Mouse (Mus musculus) kidney, postnatal 0 days (tissue): ENCODE measurements at regions not wholly inside any gene's neighbourhood (a gene's known extent, or its start where the extent isn't known, plus 50 kb on each side); places are given as distances from the start of the nearest gene placed in this dataset.

Experiments
- ATAC-seq: fragments of 200-750 bp; cut with Nextera tagmentation; replicated peaks from 2 replicates; pipeline ENCODE4 v1.8.0; 2017; ENCODE audit warnings: low read depth, moderate number of reproducible peaks, moderate TSS enrichment, moderate library complexity; ENCODE audit not compliant: low FRiP score
- DNase-seq: peaks from one replicate; pipeline ENCODE4 v3.0.0-alpha.2; 2016; ENCODE audit warnings: low spot score
- H3K27ac ChIP-seq: fragments of 300-500 bp; sonication (generic); 2 replicates; pipeline ENCODE4 v1.5.1; 2014; ENCODE audit warnings: mild to moderate bottlenecking
- H3K27me3 ChIP-seq: fragments of 300-500 bp; sonication (generic); 2 replicates; pipeline ENCODE4 v1.6.1; 2014; ENCODE audit warnings: low read length, mixed read lengths; ENCODE audit not compliant: insufficient read depth
- H3K36me3 ChIP-seq: fragments of 300-500 bp; sonication (generic); 2 replicates; pipeline ENCODE4 v1.6.1; 2014; ENCODE audit warnings: low read length, mixed read lengths; ENCODE audit not compliant: insufficient read depth
- H3K4me1 ChIP-seq: fragments of 300-500 bp; sonication (generic); replicated peaks from 2 replicates; pipeline ENCODE4 v1.6.1; 2014; ENCODE audit warnings: antibody characterized with exemption, low read length, mixed read lengths; ENCODE audit not compliant: insufficient read depth
- H3K4me2 ChIP-seq: fragments of 300-500 bp; sonication (generic); 2 replicates; pipeline ENCODE4 v1.6.1; 2014; ENCODE audit warnings: mild to moderate bottlenecking, low read length, moderate library complexity, mixed read lengths
- H3K4me3 ChIP-seq: fragments of 300-500 bp; sonication (generic); replicated peaks from 2 replicates; pipeline ENCODE4 v1.5.1; 2014; ENCODE audit warnings: low read depth, low read length
- H3K9ac ChIP-seq: fragments of 300-500 bp; sonication (generic); 2 replicates; pipeline ENCODE4 v1.6.1; 2014; ENCODE audit warnings: low read depth, low read length
- H3K9me3 ChIP-seq: fragments of 300-500 bp; sonication (generic); replicated peaks from 2 replicates; pipeline ENCODE4 v1.6.1; 2016; ENCODE audit warnings: low read length, inconsistent platforms, mixed read lengths
- CTCF ChIP-seq: IDR thresholded peaks from 2 replicates; pipeline ENCODE4 v1.5.1; 2016; ENCODE audit warnings: antibody characterized with exemption, low read depth, mild to moderate bottlenecking, moderate library complexity
- WGBS: fragments of 180-500 bp; shearing (Covaris S2); extraction: QIAGEN DNeasy Blood & Tissue Kit; methylation state at CpG from one replicate; pipeline ENCODE4 v1.1.7; 2014; 5-methylcytosine and 5-hydroxymethylcytosine counted together

GRCm38 (mm10) chr15:68759948-68760347, 2259.2 kb upstream of the Lrrc6 start:
- no peak overlapping the region for H3K27ac ChIP-seq
- H3K27me3 ChIP-seq: no peaks in the 10 kb centered on the region
- H3K36me3 ChIP-seq: no peaks in the 10 kb centered on the region
- 75% methylated on average over 1 of the region's 1 CpGs for WGBS
- no peak overlapping the region for H3K9ac ChIP-seq
- H3K4me1 ChIP-seq: no peaks in the 10 kb centered on the region
- no peak overlapping the region for H3K4me2 ChIP-seq
- no peak for TF ChIP-seq CTCF
- no peaks in the 10 kb centered on the region for H3K9me3 ChIP-seq
- no peak for ATAC-seq
- H3K4me3 ChIP-seq: no peak overlapping the region
- no peak for DNase-seq

DNA sequence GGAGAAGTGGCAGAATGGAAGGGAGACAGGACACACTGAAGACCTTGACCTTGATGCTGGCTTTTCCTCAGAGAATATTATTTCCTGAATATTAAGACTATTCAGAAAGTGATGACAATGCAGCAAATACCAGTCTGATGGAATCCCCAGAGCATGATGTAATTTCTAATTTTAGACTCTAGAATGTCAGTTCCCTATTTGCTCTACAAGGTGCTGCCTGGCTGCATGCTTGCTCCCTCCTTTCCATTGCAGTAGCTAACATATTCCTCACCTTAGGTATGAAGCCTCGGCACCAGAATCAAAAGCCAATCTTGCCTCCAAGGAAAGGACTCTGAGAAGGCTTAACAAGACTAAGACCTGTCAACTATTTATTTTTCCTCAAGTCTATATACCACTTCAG, 2254.5 kb upstream of the Lrrc6 start:
- H3K4me3 ChIP-seq: no peak overlapping the region
- no peaks in the 10 kb centered on the region for H3K4me1 ChIP-seq
- H3K36me3 ChIP-seq: no peaks in the 10 kb centered on the region
- H3K27me3 ChIP-seq: no peaks in the 10 kb centered on the region
- H3K9ac ChIP-seq: no peak overlapping the region
- H3K27ac ChIP-seq: no peak overlapping the region
- TF ChIP-seq CTCF: no peak
- H3K4me2 ChIP-seq: no peak overlapping the region
- DNase-seq (no peak), ATAC-seq (no peak)
- 90% methylated on average over 1 of the region's 1 CpGs for WGBS
- H3K9me3 ChIP-seq: no peaks in the 10 kb centered on the region

DNA sequence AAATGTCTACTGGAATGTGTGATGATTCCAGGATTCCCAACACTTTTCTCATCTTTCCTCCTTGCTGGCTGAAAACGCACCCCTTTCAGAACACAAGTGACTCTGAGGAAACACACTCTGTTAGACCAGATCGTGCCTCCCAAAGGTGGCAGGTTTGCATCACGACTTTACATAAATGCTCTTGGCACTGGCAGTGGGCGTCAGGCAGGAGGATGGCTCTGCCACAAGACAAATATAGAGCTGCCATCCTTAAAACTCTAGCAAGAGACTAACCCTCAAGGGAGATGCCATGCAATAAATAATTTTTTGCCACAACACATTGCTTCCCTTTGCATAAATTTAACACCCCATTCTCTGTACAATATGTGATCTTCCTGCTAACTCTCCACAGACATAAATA, 2254.1 kb upstream of the Lrrc6 start:
- H3K36me3 ChIP-seq: no peaks in the 10 kb centered on the region
- TF ChIP-seq CTCF: no peak
- no peak overlapping the region for H3K4me2 ChIP-seq
- H3K4me1 ChIP-seq: no peaks in the 10 kb centered on the region
- no peak overlapping the region for H3K27ac ChIP-seq
- no peak overlapping the region for H3K9ac ChIP-seq
- no peak for ATAC-seq
- no peak overlapping the region for H3K4me3 ChIP-seq
- no peaks in the 10 kb centered on the region for H3K9me3 ChIP-seq
- WGBS: 80% methylated on average over 4 of the region's 4 CpGs
- no peak for DNase-seq
- no peaks in the 10 kb centered on the region for H3K27me3 ChIP-seq

DNA sequence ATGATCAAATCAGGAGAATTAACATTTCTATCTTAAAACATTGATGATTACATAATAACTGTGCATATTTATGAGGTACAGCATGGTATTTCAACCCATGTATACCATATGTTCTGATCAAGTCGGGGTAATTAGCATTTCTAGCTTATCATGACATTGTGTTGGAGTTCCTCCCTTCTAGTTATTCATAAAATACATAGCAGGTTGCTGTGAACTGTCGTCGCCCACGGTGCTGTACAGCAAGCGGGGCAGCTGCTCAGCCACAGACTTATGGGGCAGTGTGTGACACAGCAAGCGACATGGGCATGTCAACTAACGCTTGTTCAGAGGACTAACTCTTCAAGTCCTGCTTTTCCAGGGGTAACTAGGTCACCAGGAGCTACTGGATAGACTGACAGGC, 2238.6 kb upstream of the Lrrc6 start:
- 82% methylated on average over 7 of the region's 7 CpGs for WGBS
- no peaks in the 10 kb centered on the region for H3K27me3 ChIP-seq
- H3K4me1 ChIP-seq: no peaks in the 10 kb centered on the region
- TF ChIP-seq CTCF: no peak
- ATAC-seq: no peak
- no peak for DNase-seq
- no peak overlapping the region for H3K27ac ChIP-seq
- H3K9ac ChIP-seq: no peak overlapping the region
- H3K4me2 ChIP-seq: no peak overlapping the region
- H3K4me3 ChIP-seq: no peak overlapping the region
- H3K9me3 ChIP-seq: no peaks in the 10 kb centered on the region
- H3K36me3 ChIP-seq: no peaks in the 10 kb centered on the region

DNA sequence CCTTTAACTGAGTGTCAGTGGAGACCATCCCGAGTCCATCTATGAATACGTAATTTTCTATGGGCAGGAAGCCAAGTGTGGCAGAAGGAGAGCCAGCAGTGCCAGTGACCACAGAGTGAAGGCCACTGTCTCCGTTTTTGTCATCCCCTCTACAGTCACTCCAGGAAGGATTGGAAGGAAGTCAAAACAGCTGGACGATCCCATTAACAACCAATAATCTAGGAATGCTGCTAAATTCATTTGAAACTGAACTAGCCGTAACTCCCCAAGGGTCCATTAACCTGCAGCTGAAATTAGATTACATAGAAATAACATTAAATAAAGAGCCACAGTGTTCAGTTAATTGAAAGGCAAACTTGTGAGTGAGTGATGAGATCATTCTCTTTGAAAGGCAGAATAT, 2220.5 kb upstream of the Lrrc6 start:
- H3K27ac ChIP-seq: no peak overlapping the region
- no peak overlapping the region for H3K9ac ChIP-seq
- H3K4me3 ChIP-seq: no peak overlapping the region
- no peaks in the 10 kb centered on the region for H3K4me1 ChIP-seq
- DNase-seq: no peak
- no peak overlapping the region for H3K4me2 ChIP-seq
- H3K27me3 ChIP-seq: no peaks in the 10 kb centered on the region
- TF ChIP-seq CTCF: no peak
- ATAC-seq: no peak
- no peaks in the 10 kb centered on the region for H3K36me3 ChIP-seq
- 67% methylated on average over 5 of the region's 5 CpGs for WGBS
- no peaks in the 10 kb centered on the region for H3K9me3 ChIP-seq

- H3K4me2 ChIP-seq: no peak overlapping the region
- H3K36me3 ChIP-seq: no peaks in the 10 kb centered on the region
- no peak for ATAC-seq
- TF ChIP-seq CTCF: no peak
- H3K4me3 ChIP-seq: no peak overlapping the region
- no peaks in the 10 kb centered on the region for H3K9me3 ChIP-seq
- WGBS: 51% methylated on average over 12 of the region's 12 CpGs
- DNase-seq: peak; percentile 7
- H3K27ac ChIP-seq: no peak overlapping the region
- no peak overlapping the region for H3K9ac ChIP-seq
- H3K4me1 ChIP-seq: no peaks in the 10 kb centered on the region
- H3K27me3 ChIP-seq: no peaks in the 10 kb centered on the region
Observed at GRCm38 (mm10) chr15:68719486-68719885, 2218.8 kb upstream of the Lrrc6 start.

DNA sequence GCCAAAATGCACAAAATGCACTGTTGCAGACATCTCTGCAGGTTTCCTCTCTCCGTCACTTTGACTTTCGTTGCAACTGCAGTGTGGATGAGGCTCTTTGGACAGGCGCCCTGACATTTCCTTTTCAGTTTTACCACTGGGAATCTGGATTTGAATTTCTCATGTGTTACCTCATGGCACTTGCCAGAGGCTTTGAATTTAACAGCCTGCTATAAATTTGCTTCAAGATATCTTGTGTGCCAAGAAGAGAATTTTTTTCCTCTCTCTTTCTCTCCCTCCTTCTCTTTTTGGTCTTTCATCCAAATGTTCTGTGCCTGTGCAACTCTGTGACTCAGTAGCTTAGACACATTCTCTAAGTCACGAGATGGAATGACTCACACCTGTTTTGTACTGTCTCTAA, 2213.6 kb upstream of the Lrrc6 start:
- Histone ChIP-seq H3K36me3 (no peaks in the 10 kb centered on the region), H3K4me2 (no peak overlapping the region), H3K4me1 (no peaks in the 10 kb centered on the region), H3K9me3 (no peaks in the 10 kb centered on the region), H3K9ac (no peak overlapping the region), H3K4me3 (no peak overlapping the region), H3K27me3 (no peaks in the 10 kb centered on the region), H3K27ac (no peak overlapping the region)
- WGBS: 59% methylated on average over 4 of the region's 4 CpGs
- TF ChIP-seq CTCF: no peak
- DNase-seq (no peak), ATAC-seq (no peak)
